Mouse (Mus musculus) MEL (cell line): ENCODE results near the gene Faf1. TPM values are rescaled to one million over a fixed set of nuclear protein-coding genes. Genes with fewer than 3 reads are reported as not detected.
A peak's percentile ranks its signal among the peaks of the same experiment; 100 is the strongest.

Experiments used
- DNase-seq: peaks from one replicate; pipeline ENCODE4 v3.0.0; 2011; ENCODE audit warnings: low read depth, low spot score
- H3K27ac ChIP-seq: 2 replicates; pipeline ENCODE4 v1.5.1; 2012; ENCODE audit warnings: low read depth, mild to moderate bottlenecking, control low read depth, low read length, moderate library complexity; ENCODE audit not compliant: control insufficient read depth
- H3K27me3 ChIP-seq, 2 experiments: fragments of 150-350 bp in 1 of 2; sonication (generic) in 1 of 2; 2 replicates each; pipeline ENCODE4 v1.6.1; 2012; ENCODE audit warnings: low read length in 2 of 2, mild to moderate bottlenecking in 2 of 2, improper control_type of control experiment in 1 of 2, moderate library complexity in 1 of 2; ENCODE audit not compliant: insufficient read depth in 2 of 2, control insufficient read depth in 1 of 2
- H3K36me3 ChIP-seq, 2 experiments: 2 replicates each; pipeline ENCODE4 v1.6.1; 2012 to 2014; ENCODE audit warnings: low read length in 2 of 2, improper control_type of control experiment in 1 of 2, inconsistent platforms in 1 of 2, mild to moderate bottlenecking in 1 of 2; ENCODE audit not compliant: insufficient read depth in 2 of 2, control insufficient read depth in 1 of 2
- H3K4me1 ChIP-seq, 2 experiments: fragments of 150-350 bp in 1 of 2; sonication (generic) in 1 of 2; 2 replicates each; pipeline ENCODE4 v1.6.1; 2012; ENCODE audit warnings: low read length in 2 of 2, improper control_type of control experiment in 1 of 2, mild to moderate bottlenecking in 1 of 2; ENCODE audit not compliant: insufficient read depth in 2 of 2, control insufficient read depth in 1 of 2
- H3K4me3 ChIP-seq, 2 experiments: fragments of 150-350 bp in 1 of 2; sonication (generic) in 1 of 2; 2 replicates each; pipeline ENCODE4 v1.5.1; 2012; ENCODE audit warnings: low read depth in 2 of 2, low read length in 2 of 2, mild to moderate bottlenecking in 2 of 2, moderate library complexity in 2 of 2, control low read depth in 1 of 2, improper control_type of control experiment in 1 of 2; ENCODE audit not compliant: control insufficient read depth in 1 of 2, insufficient read depth in 1 of 2
- H3K79me2 ChIP-seq: 2 replicates; pipeline ENCODE4 v1.6.1; 2012; ENCODE audit warnings: mild to moderate bottlenecking, low read length, moderate library complexity; ENCODE audit not compliant: control insufficient read depth, poor library complexity, insufficient read depth
- H3K9ac ChIP-seq: 2 replicates; pipeline ENCODE4 v1.6.1; 2012; ENCODE audit warnings: low read depth, mild to moderate bottlenecking, control low read depth, low read length, moderate library complexity; ENCODE audit not compliant: control insufficient read depth, poor library complexity, severe bottlenecking
- H3K9me3 ChIP-seq: fragments of 150-350 bp; sonication (generic); replicated peaks from 2 replicates; pipeline ENCODE4 v1.6.1; 2012; ENCODE audit warnings: mild to moderate bottlenecking, low read length, improper control_type of control experiment, moderate library complexity; ENCODE audit not compliant: insufficient read depth
- CHD1 ChIP-seq: IDR thresholded peaks from 2 replicates; pipeline ENCODE4 v1.6.1; 2012; ENCODE audit warnings: low read depth, mild to moderate bottlenecking, inconsistent platforms, low read length, improper control_type of control experiment
- CHD2 ChIP-seq: IDR thresholded peaks from 2 replicates; pipeline ENCODE4 v1.6.1; 2011; ENCODE audit warnings: low read length, improper control_type of control experiment
- EP300 ChIP-seq, 2 experiments: IDR thresholded peaks; 2 replicates each; pipeline ENCODE4 v1.6.1; 2011; ENCODE audit warnings: improper control_type of control experiment in 2 of 2, low read length in 2 of 2, low read depth in 1 of 2, mild to moderate bottlenecking in 1 of 2
- ETS1 ChIP-seq: IDR thresholded peaks from 2 replicates; pipeline ENCODE4 v1.6.1; 2012; ENCODE audit warnings: low read depth, mild to moderate bottlenecking, inconsistent platforms, low read length, improper control_type of control experiment, moderate library complexity
- GABPA ChIP-seq: IDR thresholded peaks from 2 replicates; pipeline ENCODE4 v1.6.1; 2012; ENCODE audit warnings: low read depth, mild to moderate bottlenecking, inconsistent platforms, low read length, improper control_type of control experiment, moderate library complexity
- HCFC1 ChIP-seq: IDR thresholded peaks from 2 replicates; pipeline ENCODE4 v1.6.1; 2012; ENCODE audit warnings: low read depth, mild to moderate bottlenecking, inconsistent platforms, low read length, improper control_type of control experiment, moderate library complexity
- MAZ ChIP-seq: IDR thresholded peaks from 2 replicates; pipeline ENCODE4 v1.6.1; 2012; ENCODE audit warnings: low read depth, mild to moderate bottlenecking, inconsistent platforms, low read length, improper control_type of control experiment
- MEF2A ChIP-seq: IDR thresholded peaks from 2 replicates; pipeline ENCODE4 v1.6.1; 2014; ENCODE audit warnings: low read depth, mild to moderate bottlenecking, inconsistent platforms, low read length, improper control_type of control experiment; ENCODE audit not compliant: poor library complexity, insufficient replicate concordance, severe bottlenecking; ENCODE audit errors: extremely low read depth
- MYC ChIP-seq: IDR thresholded peaks from 2 replicates; pipeline ENCODE4 v1.6.1; 2011; ENCODE audit warnings: low read depth, mild to moderate bottlenecking, low read length, improper control_type of control experiment, moderate library complexity
- NELFE ChIP-seq: IDR thresholded peaks from 2 replicates; pipeline ENCODE4 v1.6.1; 2011; ENCODE audit warnings: low read depth, low read length, improper control_type of control experiment
- NRF1 ChIP-seq: IDR thresholded peaks from 2 replicates; pipeline ENCODE4 v1.6.1; 2014; ENCODE audit warnings: low read depth, mild to moderate bottlenecking, inconsistent platforms, low read length, improper control_type of control experiment, moderate library complexity; ENCODE audit not compliant: poor library complexity, insufficient read depth, severe bottlenecking
- RAD21 ChIP-seq: IDR thresholded peaks from 2 replicates; pipeline ENCODE4 v1.6.1; 2011; ENCODE audit warnings: mild to moderate bottlenecking, low read depth, low read length, improper control_type of control experiment
- SIN3A ChIP-seq: IDR thresholded peaks from 2 replicates; pipeline ENCODE4 v1.6.1; 2012; ENCODE audit warnings: low read length, improper control_type of control experiment, inconsistent platforms
- SMC3 ChIP-seq: IDR thresholded peaks from 2 replicates; pipeline ENCODE4 v1.6.1; 2011; ENCODE audit warnings: low read depth, low read length, improper control_type of control experiment
- TBP ChIP-seq: IDR thresholded peaks from 2 replicates; pipeline ENCODE4 v1.8.0; 2011; ENCODE audit warnings: low read depth, low read length, improper control_type of control experiment
- UBTF ChIP-seq: IDR thresholded peaks from 2 replicates; pipeline ENCODE4 v1.6.1; 2012; ENCODE audit warnings: low read depth, mild to moderate bottlenecking, inconsistent platforms, low read length, improper control_type of control experiment, moderate library complexity, borderline replicate concordance; ENCODE audit not compliant: insufficient read depth
- polyA plus RNA-seq, 2 experiments: library from polyadenylated mRNA; stranded (reverse) in 1 of 2; unstranded in 1 of 2; fragments of >175 nt in 1 of 2; fragments of >200 nt in 1 of 2; gene quantifications; 2 replicates each; pipeline versions ENCODE4 v1.2.1 to v1.2.4; 2012; ENCODE audit warnings: low replicate concordance in 2 of 2, low read depth in 1 of 2; ENCODE audit not compliant: insufficient read length in 2 of 2, insufficient read depth in 1 of 2, missing spikeins in 1 of 2
- total RNA-seq: library from RNA; depleted of rRNA; stranded (reverse); fragments of 300-350 nt; gene quantifications from 2 replicates; pipeline ENCODE4 v1.2.3, GENCODE M21; 2012

Gene Faf1
- total and polyA plus RNA-seq, 3 experiments, result 36.5 to 37.6 TPM; not detected in 1

- H3K36me3 ChIP-seq, result peaks cover 2 to 5% of the 10 kb centered on the region in 2 experiments; a peak in 3 of 4 replicates
- DNase-seq, result peak; percentile 9
- no peak overlapping the region for H3K9ac ChIP-seq
- peaks cover 0 to 3% of the 10 kb centered on the region in 2 experiments; a peak in 2 of 4 replicates for H3K4me1 ChIP-seq
- H3K79me2 ChIP-seq, result no peaks in the 10 kb centered on the region
- no peak for TF ChIP-seq MEF2A
- no peak for TF ChIP-seq GABPA
- no peak for TF ChIP-seq SMC3
- TF ChIP-seq NELFE, result no peak
- TF ChIP-seq ETS1, result no peak
- no peak for TF ChIP-seq MAZ
- TF ChIP-seq EP300 (IDR thresholded peaks at IDR 0.05; ENCODE audit: low read depth in 1 of 2, low read length in 2 of 2), result no peak
- no peak for TF ChIP-seq NRF1
- TF ChIP-seq MYC, result no peak
- TF ChIP-seq TBP, result no peak
- TF ChIP-seq CHD2, result no peak
- no peak for TF ChIP-seq SIN3A
- TF ChIP-seq CHD1, result no peak
- no peak for TF ChIP-seq HCFC1
- no peak for TF ChIP-seq RAD21
- no peak overlapping the region for H3K4me3 ChIP-seq
- H3K27ac ChIP-seq, result no peak overlapping the region
- no peaks in the 10 kb centered on the region for H3K27me3 ChIP-seq
- H3K9me3 ChIP-seq, result no peaks in the 10 kb centered on the region
These were observed 153.4 kb downstream of the Faf1 start for GRCm38 (mm10) chr4:109829800-109830199.

- Histone ChIP-seq H3K27ac (no peak overlapping the region), H3K4me1 (no peaks in the 10 kb centered on the region), H3K36me3 (peaks cover 0 to 6% of the 10 kb centered on the region in 2 experiments; a peak in 3 of 4 replicates), H3K27me3 (no peaks in the 10 kb centered on the region), H3K4me3 (no peak overlapping the region), H3K79me2 (no peaks in the 10 kb centered on the region), H3K9ac (no peak overlapping the region), H3K9me3 (no peaks in the 10 kb centered on the region)
- peak; percentile 7 for DNase-seq
- TF ChIP-seq GABPA (no peak), NRF1 (no peak), UBTF (no peak)
These were observed 181.5 kb downstream of the Faf1 start for GRCm38 (mm10) chr4:109857851-109858250.
